Mouse (Mus musculus): ENCODE data around the gene Dhfr. TPM values are rescaled to one million over a fixed set of nuclear protein-coding genes. Genes with fewer than 3 reads are reported as not detected.

Dhfr gene
- 2.9 and 3.2 TPM in 2 replicates for total RNA-seq (2023)

DNA sequence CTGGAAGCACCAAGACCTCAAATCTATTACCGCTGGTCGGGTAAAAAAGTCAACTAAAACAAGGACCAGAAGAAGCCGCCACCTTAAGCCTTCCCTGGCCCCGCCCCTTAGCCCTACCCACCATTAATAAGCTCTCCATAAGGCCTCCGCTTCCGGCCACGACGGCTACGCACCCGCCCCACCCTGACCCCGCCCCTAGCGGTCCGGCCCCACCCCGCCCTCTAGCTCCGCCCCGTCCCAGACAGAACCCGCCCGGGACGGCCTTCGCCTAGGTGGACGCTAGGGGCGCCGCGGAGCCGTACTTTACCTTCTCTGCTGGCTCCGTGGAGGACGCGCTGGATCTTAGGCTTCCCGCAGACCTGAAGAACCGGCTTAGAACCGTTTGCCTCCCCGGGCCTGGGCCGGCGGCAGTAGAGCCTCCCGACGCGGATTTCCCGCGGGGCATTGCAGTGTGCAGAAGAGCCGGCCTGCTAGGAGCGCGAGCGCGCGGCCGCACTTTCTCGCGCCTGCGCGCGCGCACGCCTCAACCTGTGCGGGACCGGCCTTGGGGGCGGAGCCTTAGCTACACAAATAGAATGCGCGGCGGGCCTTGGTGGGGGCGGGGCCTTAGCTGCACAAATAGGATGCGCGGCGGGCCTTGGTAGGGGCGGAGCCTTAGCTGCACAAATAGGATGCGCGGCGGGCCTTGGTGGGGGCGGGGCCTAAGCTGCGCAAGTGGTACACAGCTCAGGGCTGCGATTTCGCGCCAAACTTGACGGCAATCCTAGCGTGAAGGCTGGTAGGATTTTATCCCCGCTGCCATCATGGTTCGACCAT lies at the start of gene Dhfr, which contains the start of gene Msh3:
Dhfr (plus strand) TSS at position 271 of the 816 bp plus-strand sequence.
Msh3 (minus strand) TSS at position 548 of the 816 bp plus-strand sequence.

DNA sequence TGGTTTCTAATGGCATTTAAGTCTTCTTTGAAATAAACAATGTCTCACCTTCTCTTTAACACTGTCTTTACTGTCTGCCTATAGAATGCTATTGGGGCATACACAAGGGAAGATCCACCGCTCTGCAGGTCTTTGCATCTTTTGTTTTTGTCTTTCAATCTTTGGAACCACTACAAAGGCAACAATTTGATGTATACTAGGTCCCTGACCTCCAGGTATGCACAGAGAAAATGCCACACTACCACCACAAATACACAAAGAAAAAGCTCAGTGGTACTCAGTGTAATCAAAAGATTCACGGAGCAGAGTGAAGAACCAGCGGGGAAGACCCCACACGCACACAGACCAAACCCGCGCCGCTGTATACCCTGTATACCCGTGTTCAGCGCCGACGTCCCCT lies 48.8 kb upstream of the Dhfr start, which contains the start of gene Gm20379:
Gm20379 (plus strand) TSS at position 301 of the 400 bp plus-strand sequence.

DNA sequence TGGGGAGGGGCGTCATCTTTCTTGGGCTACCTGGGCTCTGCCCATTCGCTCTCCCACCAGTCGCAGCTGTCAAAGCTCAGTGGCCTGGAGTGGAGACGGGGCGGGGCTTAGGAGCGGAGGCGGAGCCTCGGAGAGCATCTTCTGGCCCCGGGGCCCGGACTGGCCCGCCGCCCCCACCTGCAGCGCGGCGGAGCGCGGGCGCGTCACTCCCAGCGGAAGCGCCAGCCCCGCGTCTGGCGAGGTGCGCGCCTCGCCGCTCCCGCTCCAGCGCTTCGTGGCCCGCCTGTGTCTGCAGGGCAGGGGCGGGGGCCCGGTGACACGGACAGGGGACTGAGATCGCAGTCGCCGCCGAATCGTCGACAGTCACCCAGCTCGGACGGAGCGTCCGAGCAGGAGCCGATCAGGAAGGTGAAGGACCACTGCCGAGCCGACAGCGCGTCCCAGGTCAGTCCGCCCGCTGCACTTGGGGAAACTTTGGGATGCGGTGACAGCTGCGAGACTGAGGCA lies 71.3 kb downstream of the Dhfr start, which contains the start of gene Ankrd34b:
Ankrd34b (plus strand) TSS at position 139 of the 507 bp plus-strand sequence.

Other genes starting within 250 kb of the Dhfr start
- 1.7 and 2.6 TPM in 2 replicates for gene Rasgrf2, start 223.1 kb upstream of the Dhfr start, total RNA-seq (2023)
- gene Gm20379, start 48.7 kb upstream of the Dhfr start, total RNA-seq (2023): not detected in 2 replicates
- gene Msh3, start 277 bp downstream of the Dhfr start, total RNA-seq (2023): 13.4 and 23.9 TPM in 2 replicates
- gene Ankrd34b, start 71.2 kb downstream of the Dhfr start, total RNA-seq (2023): not detected in 2 replicates
- 3.4 and 4.1 TPM in 2 replicates for gene Fam151b, start 129.3 kb downstream of the Dhfr start, total RNA-seq (2023)
- 11.3 and 15.6 TPM in 2 replicates for gene Zfyve16, start 176.1 kb downstream of the Dhfr start, total RNA-seq (2023)
- gene Spz1, start 221.4 kb downstream of the Dhfr start, total RNA-seq (2023): not detected in 2 replicates

Data from neutrophil, adult 65 days (primary cell).